25 mouse cellular contexts compared by ENCODE assay signal in genomic region chr3:94368631-94369030, GRCm38 (mm10). TPM values are rescaled to one million over a fixed set of nuclear protein-coding genes. Genes with fewer than 3 reads are reported as not detected.
DNase-seq lines count a peak whose midpoint lies in the region; ATAC-seq and TF ChIP-seq lines count a peak whose summit lies in the region.
"Had no signal": no experiment of that assay in that cellular context is flagged by ENCODE, and none has a peak within 500 bp of the region (broad histone marks: within the 10 kb centered on the region; RNA-seq: fewer than 3 reads in every experiment).

No protein-coding gene starts in this region.

- H3K27me3 ChIP-seq in small intestine, adult 2 months (ENCODE audit: control insufficient read depth, insufficient read depth, low read length), result no peaks in the 10 kb centered on the region

- H3K27ac ChIP-seq in small intestine, adult 2 months (ENCODE audit: insufficient read depth, low read depth, low read length), result peak overlapping the region; percentile 93; the same call in 1 of the 2 replicates
- H3K27ac ChIP-seq: embryonic facial prominence, embryonic 15.5 days; forebrain, embryonic 10.5 days; gastrocnemius, adult 2 months; heart, embryonic 13.5 days; hindbrain, embryonic 12.5 days had no signal

- no peaks in the 10 kb centered on the region for H3K36me3 ChIP-seq in small intestine, adult 2 months (ENCODE audit: control insufficient read depth, insufficient read depth, low read length)
- H3K36me3 ChIP-seq: embryonic facial prominence, embryonic 15.5 days; forebrain, embryonic 10.5 days; heart, embryonic 13.5 days; hindbrain, embryonic 12.5 days had no signal

- peaks cover 32% of the 10 kb centered on the region for H3K4me1 ChIP-seq in small intestine, adult 2 months (ENCODE audit: control insufficient read depth, insufficient read depth, insufficient read length, low read length)

- ATAC-seq in CD4-positive, CD25-positive, alpha-beta regulatory T cell, adult 4 months, result peak; percentile 11
- ATAC-seq: activated CD4-positive, CD25-positive, alpha-beta regulatory T cell, adult 4 months; forebrain, embryonic 14.5 days; Patski had no signal

- H3K4me3 ChIP-seq in small intestine, adult 2 months (ENCODE audit: low read depth, low read length), result no peak overlapping the region
- H3K4me3 ChIP-seq: embryonic facial prominence, embryonic 15.5 days; erythroblast, embryonic 14.5 days; forebrain, embryonic 10.5 days; gastrocnemius, adult 2 months; heart, embryonic 13.5 days; hindbrain, embryonic 12.5 days had no signal

- 81% methylated on average over 6 of the region's 6 CpGs for WGBS in small intestine, adult 2 months

- no peak for TF ChIP-seq POLR2A in small intestine, adult 2 months (IDR thresholded peaks at IDR 0.05; ENCODE audit: low read depth, low read length)

- peak; percentile 51 for DNase-seq in thymus, postnatal 14 days
- DNase-seq in thymus, postnatal 0 days (ENCODE audit: low spot score), result no peak
- peak; percentile 11 for DNase-seq in 416B (ENCODE audit: low read depth)
- DNase-seq in gastrocnemius, postnatal 25 days, result no peak
- DNase-seq: adrenal gland, postnatal 14 days; cerebellum, adult 11-12 months; cerebellum, adult 9-10 months; cerebellum, postnatal 36 days; gastrocnemius, adult 2 months; gastrocnemius, postnatal 36 days; heart, adult 11 months; heart, postnatal 36 days had no signal

- TF ChIP-seq CTCF in small intestine, adult 2 months (IDR thresholded peaks at IDR 0.05; ENCODE audit: extremely low read depth, insufficient read length, insufficient replicate concordance, low read depth, low read length), result no peak

RNA-seq across cellular contexts. Expression of gene Rorc, which starts 4.0 kb away (rescaled TPM):
- polyA plus RNA-seq in thymus, postnatal 0 days (2015; fragmentation: Nextera tagmentation; extraction: Ambion mirVana), result 170 and 185 TPM in 2 replicates
- 1 to 10 TPM; 4.4 to 7.4 TPM for polyA plus RNA-seq in CD4-positive, CD25-positive, alpha-beta regulatory T cell, adult 4 months (2017; shearing (Covaris generic))
- 10.2 and 28.3 TPM in 2 replicates for polyA plus RNA-seq in small intestine, adult 2 months (2012; rRNA removed)
- total RNA-seq in gastrocnemius, postnatal 25 days (2021), result 10 to 100 TPM; 43.8 to 52.8 TPM
- polyA plus RNA-seq: erythroblast, embryonic 14.5 days had no signal

RNA-seq across cellular contexts. Expression of gene C2cd4d, which starts 6.4 kb away (rescaled TPM):
- polyA plus RNA-seq in thymus, postnatal 0 days (2015; fragmentation: Nextera tagmentation; extraction: Ambion mirVana), result 1.8 and 3.6 TPM in 2 replicates
- not detected for polyA plus RNA-seq in CD4-positive, CD25-positive, alpha-beta regulatory T cell, adult 4 months (2017; shearing (Covaris generic))
- polyA plus RNA-seq in small intestine, adult 2 months (2012; rRNA removed), result 1.4 and 3.7 TPM in 2 replicates
- total RNA-seq in gastrocnemius, postnatal 25 days (2021), result not detected
- total RNA-seq: gastrocnemius, adult 2 months had no signal
- polyA plus RNA-seq: activated CD4-positive, CD25-positive, alpha-beta regulatory T cell, adult 4 months; erythroblast, embryonic 14.5 days; Patski had no signal

RNA-seq across cellular contexts. Expression of gene Them5, which starts 26.7 kb away (rescaled TPM):
- 0.27 and 0.47 TPM in 2 replicates for polyA plus RNA-seq in thymus, postnatal 0 days (2015; fragmentation: Nextera tagmentation; extraction: Ambion mirVana)
- not detected for polyA plus RNA-seq in CD4-positive, CD25-positive, alpha-beta regulatory T cell, adult 4 months (2017; shearing (Covaris generic))
- not detected in 2 replicates for polyA plus RNA-seq in small intestine, adult 2 months (2012; rRNA removed)
- under 1 TPM in 1 of 2 experiments, not detected in 1; 0.28 TPM for total RNA-seq in gastrocnemius, postnatal 25 days (2021)
- total RNA-seq: adrenal gland, adult 18-20 months; adrenal gland, postnatal 14 days; gastrocnemius, adult 2 months; gastrocnemius, postnatal 36 days; heart, postnatal 36 days had no signal
- polyA plus RNA-seq: activated CD4-positive, CD25-positive, alpha-beta regulatory T cell, adult 4 months; embryonic facial prominence, embryonic 11.5 days; erythroblast, embryonic 14.5 days; forebrain, embryonic 10.5 days; heart, embryonic 13.5 days; heart, postnatal 0 days; hindbrain, embryonic 12.5 days had no signal

RNA-seq across cellular contexts. Expression of gene Lingo4, which starts 29.7 kb away (rescaled TPM):
- 8.2 and 14.0 TPM in 2 replicates for polyA plus RNA-seq in thymus, postnatal 0 days (2015; fragmentation: Nextera tagmentation; extraction: Ambion mirVana)
- under 1 TPM; 0.40 to 0.48 TPM for polyA plus RNA-seq in CD4-positive, CD25-positive, alpha-beta regulatory T cell, adult 4 months (2017; shearing (Covaris generic))
- polyA plus RNA-seq in small intestine, adult 2 months (2012; rRNA removed), result 0.23 and 0.42 TPM in 2 replicates
- total RNA-seq in gastrocnemius, postnatal 25 days (2021), result under 1 TPM; 0.11 to 0.13 TPM
- polyA plus RNA-seq: erythroblast, embryonic 14.5 days had no signal

RNA-seq across cellular contexts. Expression of gene Tdrkh, which starts 44.4 kb away (rescaled TPM):
- polyA plus RNA-seq in thymus, postnatal 0 days (2015; fragmentation: Nextera tagmentation; extraction: Ambion mirVana), result 34.3 and 39.1 TPM in 2 replicates
- 10 to 100 TPM; 11.4 to 11.6 TPM for polyA plus RNA-seq in CD4-positive, CD25-positive, alpha-beta regulatory T cell, adult 4 months (2017; shearing (Covaris generic))
- polyA plus RNA-seq in small intestine, adult 2 months (2012; rRNA removed), result not detected in 2 replicates
- 1 to 10 TPM; 1.5 to 2.0 TPM for total RNA-seq in gastrocnemius, postnatal 25 days (2021)

Comparison
In these comparisons a context has a peak if more than half of its experiments do, and no peak if none do; other contexts are left out.
1. DNase-seq: peak in thymus, postnatal 14 days (single experiment) and 416B (single experiment); none in thymus, postnatal 0 days (single experiment) and gastrocnemius, postnatal 25 days (single experiment).